Mouse (Mus musculus): ENCODE data around the gene Mgat5. TPM values are rescaled to one million over a fixed set of nuclear protein-coding genes. Genes with fewer than 3 reads are reported as not detected.

The Mgat5 gene
- total RNA-seq, 1 experiment = 11.0 TPM

GRCm38 (mm10) chr1:127351380-127352057, 146.7 kb downstream of the Mgat5 start:
- TF ChIP-seq MAFK (IDR thresholded peaks at IDR 0.05; ENCODE audit: insufficient read depth, low read depth, low read length) (no peak), ZC3H11A (IDR thresholded peaks at IDR 0.05; ENCODE audit: borderline replicate concordance, low read depth, low read length) (no peak), ZNF384 (IDR thresholded peaks at IDR 0.05; ENCODE audit: low read depth, low read length) (no peak), CHD2 (IDR thresholded peaks at IDR 0.05; ENCODE audit: low read depth, low read length) (no peak), HCFC1 (IDR thresholded peaks at IDR 0.05; ENCODE audit: borderline replicate concordance, insufficient read depth, low read length) (no peak)
- no peak for DNase-seq (ENCODE audit: low read depth, low spot score)
- in situ Hi-C loops (cut with MboI; ENCODE audit: low sequenced_read_pairs in 2 of 2, unreplicated experiment in 2 of 2) = no loop called here
- H3K9ac ChIP-seq (ENCODE audit: insufficient read depth, low read depth, low read length, poor library complexity, severe bottlenecking) = no peak overlapping the region
- no peak overlapping the region for H3K4me3 ChIP-seq (ENCODE audit: insufficient read depth in 1 of 2, low read depth in 1 of 2, low read length in 2 of 2, poor library complexity in 1 of 2, severe bottlenecking in 1 of 2)
- no peak overlapping the region for H3K27ac ChIP-seq (ENCODE audit: insufficient read depth, low read depth, low read length, poor library complexity, severe bottlenecking)
- no peaks in the 10 kb centered on the region for H3K36me3 ChIP-seq (ENCODE audit: control insufficient read depth, insufficient read depth, low read length, poor library complexity, severe bottlenecking)
- no peaks in the 10 kb centered on the region for H3K4me1 ChIP-seq (ENCODE audit: control insufficient read depth in 2 of 2, insufficient read depth in 2 of 2, low read length in 2 of 2, poor library complexity in 1 of 2)
- H3K9me3 ChIP-seq (ENCODE audit: control insufficient read depth, insufficient read depth, low read depth, low read length) = no peaks in the 10 kb centered on the region

GRCm38 (mm10) chr1:127352131-127352793, 147.4 kb downstream of the Mgat5 start:
- no peak overlapping the region for H3K9ac ChIP-seq (ENCODE audit: insufficient read depth, low read depth, low read length, poor library complexity, severe bottlenecking)
- DNase-seq (ENCODE audit: low read depth, low spot score) = no peak
- H3K27ac ChIP-seq (ENCODE audit: insufficient read depth, low read depth, low read length, poor library complexity, severe bottlenecking) = no peak overlapping the region
- no peaks in the 10 kb centered on the region for H3K9me3 ChIP-seq (ENCODE audit: control insufficient read depth, insufficient read depth, low read depth, low read length)
- H3K36me3 ChIP-seq (ENCODE audit: control insufficient read depth, insufficient read depth, low read length, poor library complexity, severe bottlenecking) = no peaks in the 10 kb centered on the region
- TF ChIP-seq CHD2 (IDR thresholded peaks at IDR 0.05; ENCODE audit: low read depth, low read length) (no peak), ZC3H11A (IDR thresholded peaks at IDR 0.05; ENCODE audit: borderline replicate concordance, low read depth, low read length) (no peak), MAFK (IDR thresholded peaks at IDR 0.05; ENCODE audit: insufficient read depth, low read depth, low read length) (no peak), ZNF384 (IDR thresholded peaks at IDR 0.05; ENCODE audit: low read depth, low read length) (no peak), HCFC1 (IDR thresholded peaks at IDR 0.05; ENCODE audit: borderline replicate concordance, insufficient read depth, low read length) (no peak)
- in situ Hi-C loops (cut with MboI; ENCODE audit: low sequenced_read_pairs in 2 of 2, unreplicated experiment in 2 of 2) = no loop called here
- H3K4me1 ChIP-seq (ENCODE audit: control insufficient read depth in 2 of 2, insufficient read depth in 2 of 2, low read length in 2 of 2, poor library complexity in 1 of 2) = no peaks in the 10 kb centered on the region
- no peak overlapping the region for H3K4me3 ChIP-seq (ENCODE audit: insufficient read depth in 1 of 2, low read depth in 1 of 2, low read length in 2 of 2, poor library complexity in 1 of 2, severe bottlenecking in 1 of 2)

GRCm38 (mm10) chr1:127353408-127353807, 148.6 kb downstream of the Mgat5 start:
- no peaks in the 10 kb centered on the region for H3K9me3 ChIP-seq (ENCODE audit: control insufficient read depth, insufficient read depth, low read depth, low read length)
- TF ChIP-seq ZNF384 (IDR thresholded peaks at IDR 0.05; ENCODE audit: low read depth, low read length) (no peak), HCFC1 (IDR thresholded peaks at IDR 0.05; ENCODE audit: borderline replicate concordance, insufficient read depth, low read length) (no peak), CHD2 (IDR thresholded peaks at IDR 0.05; ENCODE audit: low read depth, low read length) (no peak), ZC3H11A (IDR thresholded peaks at IDR 0.05; ENCODE audit: borderline replicate concordance, low read depth, low read length) (no peak), MAFK (IDR thresholded peaks at IDR 0.05; ENCODE audit: insufficient read depth, low read depth, low read length) (no peak)
- H3K36me3 ChIP-seq (ENCODE audit: control insufficient read depth, insufficient read depth, low read length, poor library complexity, severe bottlenecking) = no peaks in the 10 kb centered on the region
- in situ Hi-C loops (cut with MboI; ENCODE audit: low sequenced_read_pairs in 2 of 2, unreplicated experiment in 2 of 2) = no loop called here
- H3K27ac ChIP-seq (ENCODE audit: insufficient read depth, low read depth, low read length, poor library complexity, severe bottlenecking) = no peak overlapping the region
- no peak overlapping the region for H3K4me3 ChIP-seq (ENCODE audit: insufficient read depth in 1 of 2, low read depth in 1 of 2, low read length in 2 of 2, poor library complexity in 1 of 2, severe bottlenecking in 1 of 2)
- no peak overlapping the region for H3K9ac ChIP-seq (ENCODE audit: insufficient read depth, low read depth, low read length, poor library complexity, severe bottlenecking)
- H3K4me1 ChIP-seq (ENCODE audit: control insufficient read depth in 2 of 2, insufficient read depth in 2 of 2, low read length in 2 of 2, poor library complexity in 1 of 2) = no peaks in the 10 kb centered on the region
- DNase-seq (ENCODE audit: low read depth, low spot score) = no peak

DNA sequence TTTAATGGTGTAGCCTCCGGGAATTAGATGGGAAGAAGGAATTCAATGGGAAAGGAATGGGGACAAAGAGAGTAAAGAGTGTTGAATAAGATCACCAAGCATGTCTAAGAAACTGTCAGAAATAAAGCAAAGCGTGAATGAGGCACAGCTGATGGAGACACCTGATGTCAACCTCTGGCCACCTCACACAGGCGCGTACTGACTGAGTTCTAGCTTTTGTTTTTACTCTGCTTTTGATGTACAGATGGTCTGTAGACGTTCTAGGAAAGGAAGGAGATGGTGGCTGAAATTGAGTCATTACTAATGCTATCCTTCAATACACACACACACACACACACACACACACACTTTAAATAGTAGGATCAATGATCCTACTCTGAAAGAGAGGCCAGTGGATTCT, 149.3 kb downstream of the Mgat5 start:
- no peaks in the 10 kb centered on the region for H3K9me3 ChIP-seq (ENCODE audit: control insufficient read depth, insufficient read depth, low read depth, low read length)
- no peaks in the 10 kb centered on the region for H3K36me3 ChIP-seq (ENCODE audit: control insufficient read depth, insufficient read depth, low read length, poor library complexity, severe bottlenecking)
- no peak for DNase-seq (ENCODE audit: low read depth, low spot score)
- no peak overlapping the region for H3K4me3 ChIP-seq (ENCODE audit: insufficient read depth in 1 of 2, low read depth in 1 of 2, low read length in 2 of 2, poor library complexity in 1 of 2, severe bottlenecking in 1 of 2)
- no peaks in the 10 kb centered on the region for H3K4me1 ChIP-seq (ENCODE audit: control insufficient read depth in 2 of 2, insufficient read depth in 2 of 2, low read length in 2 of 2, poor library complexity in 1 of 2)
- H3K9ac ChIP-seq (ENCODE audit: insufficient read depth, low read depth, low read length, poor library complexity, severe bottlenecking) = no peak overlapping the region
- in situ Hi-C loops (cut with MboI; ENCODE audit: low sequenced_read_pairs in 2 of 2, unreplicated experiment in 2 of 2) = no loop called here
- no peak overlapping the region for H3K27ac ChIP-seq (ENCODE audit: insufficient read depth, low read depth, low read length, poor library complexity, severe bottlenecking)
- TF ChIP-seq CHD2 (IDR thresholded peaks at IDR 0.05; ENCODE audit: low read depth, low read length) = no peak
